In the genomic region with DNA sequence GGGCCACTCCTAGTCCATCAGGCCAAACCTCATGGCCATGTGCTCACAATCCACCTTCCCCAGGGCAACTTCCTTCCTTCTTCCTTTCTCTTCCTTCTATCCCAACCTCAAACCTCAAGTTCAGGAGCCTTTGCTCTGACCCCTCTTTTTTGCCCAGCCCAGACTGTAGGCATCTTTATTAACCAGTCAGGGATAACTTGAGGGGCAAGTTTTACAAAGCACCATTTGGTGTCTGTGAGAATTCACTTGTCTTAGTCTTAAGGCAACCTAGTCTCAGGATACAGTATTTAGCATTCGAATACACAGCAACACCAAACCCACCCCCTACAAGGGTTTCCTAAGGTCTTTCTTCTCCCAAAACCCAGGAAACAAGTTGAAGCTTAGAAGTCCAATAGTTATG, we compare ENCODE assay signal across 25 mouse cellular contexts. TPM values are rescaled to one million over a fixed set of nuclear protein-coding genes. Genes with fewer than 3 reads are reported as not detected.
"Had no signal": no experiment of that assay in that cellular context is flagged by ENCODE, and none has a peak within 500 bp of the region (broad histone marks: within the 10 kb centered on the region; RNA-seq: fewer than 3 reads in every experiment).

No protein-coding gene starts in this region.

- H3K36me3 ChIP-seq: heart, embryonic 10.5 days; heart, embryonic 12.5 days; hindbrain, embryonic 13.5 days; hindbrain, embryonic 15.5 days; limb, embryonic 10.5 days; limb, embryonic 12.5 days; liver, embryonic 13.5 days; liver, embryonic 15.5 days had no signal

- H3K4me3 ChIP-seq: heart, embryonic 10.5 days; heart, embryonic 12.5 days; hindbrain, embryonic 13.5 days; hindbrain, embryonic 15.5 days; layer of hippocampus, adult 2 months; left cerebral cortex, adult 2 months; limb, embryonic 10.5 days; limb, embryonic 12.5 days; liver, embryonic 13.5 days; liver, embryonic 15.5 days had no signal

- H3K9ac ChIP-seq: heart, embryonic 12.5 days; hindbrain, embryonic 13.5 days; hindbrain, embryonic 15.5 days; limb, embryonic 12.5 days; liver, embryonic 13.5 days; liver, embryonic 15.5 days had no signal

- H3K4me1 ChIP-seq: heart, embryonic 10.5 days; heart, embryonic 12.5 days; limb, embryonic 10.5 days; limb, embryonic 12.5 days; liver, embryonic 15.5 days had no signal

- H3K9me3 ChIP-seq: heart, embryonic 10.5 days; heart, embryonic 12.5 days; hindbrain, embryonic 13.5 days; hindbrain, embryonic 15.5 days; limb, embryonic 10.5 days; limb, embryonic 12.5 days; liver, embryonic 13.5 days; liver, embryonic 15.5 days had no signal

- DNase-seq: gastrocnemius, postnatal 14 days; gastrocnemius, postnatal 36 days; heart, postnatal 10 days; heart, postnatal 4 days; kidney, adult 11 months; kidney, adult 2 months; kidney, adult 9 months; kidney, postnatal 10 days; kidney, postnatal 25 days; kidney, postnatal 4 days; liver; liver, embryonic 13.5 days had no signal

- H3K27me3 ChIP-seq: hindbrain, embryonic 13.5 days; hindbrain, embryonic 15.5 days had no signal

- H3K27ac ChIP-seq: heart, embryonic 10.5 days; hindbrain, embryonic 13.5 days; hindbrain, embryonic 15.5 days; hindbrain, postnatal 0 days; layer of hippocampus, adult 2 months; left cerebral cortex, adult 2 months; limb, embryonic 10.5 days; limb, embryonic 12.5 days; liver, embryonic 13.5 days; liver, embryonic 15.5 days had no signal

RNA-seq across cellular contexts. Expression of a gene that starts 6.4 kb away (rescaled TPM):
- total RNA-seq: gastrocnemius, adult 18-20 months; gastrocnemius, adult 8-10 months; gastrocnemius, postnatal 14 days; gastrocnemius, postnatal 36 days; heart, adult 8-10 months had no signal
